Mouse (Mus musculus) T-cell, adult 2 months (primary cell): Measurements from ENCODE around the gene Prrx1.

Experiments
- DNase-seq: peaks from one replicate; pipeline ENCODE4 v3.0.0; 2022; ENCODE audit warnings: low spot score

Gene Prrx1

DNA sequence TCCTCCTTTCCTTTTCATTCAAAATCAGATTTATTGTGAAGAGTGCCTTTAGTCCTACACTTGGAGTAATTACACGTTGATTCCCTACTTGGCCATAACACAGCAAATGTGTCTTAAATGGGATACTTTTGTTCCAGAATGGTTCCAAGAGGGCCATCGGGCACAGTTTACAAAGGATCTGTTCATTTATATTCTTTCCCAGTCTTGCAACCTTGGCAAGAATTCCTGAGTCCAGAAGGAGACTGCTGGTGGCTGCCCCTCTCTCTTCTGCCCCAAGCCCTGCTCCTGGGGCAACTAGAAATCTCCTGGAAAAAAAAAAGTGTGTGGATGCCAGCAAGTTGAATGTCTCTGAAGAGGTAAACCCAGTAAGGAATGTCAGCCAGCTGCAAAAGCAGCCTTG lies 56.2 kb downstream of the Prrx1 start:
- DNase-seq: no peak

DNA sequence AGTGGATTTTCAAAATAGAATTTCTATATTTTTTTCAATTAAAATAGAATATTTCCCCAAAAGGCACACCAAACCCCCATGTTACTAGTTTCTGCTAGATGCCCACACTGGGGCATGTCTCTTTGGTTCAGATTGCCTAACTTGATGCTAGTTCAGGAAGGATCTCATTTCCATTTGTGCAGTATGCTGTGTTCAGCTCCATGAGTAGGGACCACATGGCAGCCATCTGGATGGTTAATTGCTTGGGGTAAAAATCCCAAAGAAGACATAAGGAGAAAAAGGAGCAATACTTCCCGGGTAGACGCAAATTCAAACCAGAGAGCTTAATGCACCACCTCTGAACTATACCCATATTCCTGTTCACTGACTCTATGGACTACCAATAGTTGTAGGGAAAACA lies 57.6 kb downstream of the Prrx1 start:
- no peak for DNase-seq

DNA sequence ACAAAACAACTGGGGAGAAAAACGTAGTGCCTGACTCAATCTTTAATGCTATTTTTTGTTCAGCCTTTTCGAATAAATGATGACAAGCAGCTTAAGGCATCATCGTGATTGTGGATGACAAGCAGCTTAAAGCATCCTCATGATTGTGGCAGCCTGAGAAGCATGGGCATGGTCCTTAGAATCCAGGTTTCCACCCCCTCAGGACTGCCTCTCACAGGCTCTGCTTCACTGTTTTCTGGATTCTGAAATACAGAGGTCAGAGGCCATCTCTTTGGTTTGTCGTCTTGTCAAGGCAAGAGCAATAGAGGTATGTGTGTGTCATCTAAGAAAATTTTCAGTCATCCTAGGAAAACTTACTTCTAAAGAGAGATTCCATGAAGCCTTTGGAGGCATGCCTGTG lies 60.7 kb downstream of the Prrx1 start:
- no peak for DNase-seq

DNA sequence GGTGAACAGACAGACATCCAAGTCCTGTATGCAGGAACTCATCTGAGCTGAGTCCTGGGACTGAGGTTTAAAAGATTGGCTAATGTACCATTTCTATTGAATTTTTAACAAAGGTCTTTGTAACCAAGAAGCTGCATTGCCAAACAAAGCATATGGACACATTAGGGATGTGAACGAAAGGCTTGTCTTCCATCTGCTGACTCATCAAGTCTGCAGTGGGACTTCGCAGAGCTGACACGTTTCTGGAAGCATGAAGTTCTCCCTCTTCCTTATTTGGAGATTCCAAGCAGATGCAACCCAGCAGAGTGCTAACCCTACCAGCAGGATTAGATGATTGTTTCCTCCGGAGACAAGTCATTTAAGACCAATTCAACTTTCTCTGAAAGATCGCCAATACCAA lies 61.2 kb downstream of the Prrx1 start:
- DNase-seq: no peak

DNA sequence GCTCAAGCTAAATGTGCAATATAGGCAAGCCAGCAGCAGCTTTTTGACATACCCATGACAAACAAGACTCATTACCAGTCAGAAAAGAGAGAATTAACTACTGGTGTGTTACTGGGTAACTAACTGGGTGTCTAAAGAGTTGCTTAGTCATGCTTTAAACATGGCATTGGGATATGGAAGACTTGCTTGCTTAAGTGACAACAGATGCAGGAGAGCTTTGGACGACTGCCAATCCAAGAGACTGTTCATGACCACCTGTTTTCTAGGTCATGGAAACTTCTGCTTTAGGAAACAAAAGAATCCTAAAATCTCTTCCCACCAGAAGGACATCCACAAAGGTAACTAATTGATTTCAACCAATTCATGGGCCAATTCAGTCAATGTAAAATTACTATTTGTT lies 61.7 kb downstream of the Prrx1 start:
- DNase-seq: no peak

DNA sequence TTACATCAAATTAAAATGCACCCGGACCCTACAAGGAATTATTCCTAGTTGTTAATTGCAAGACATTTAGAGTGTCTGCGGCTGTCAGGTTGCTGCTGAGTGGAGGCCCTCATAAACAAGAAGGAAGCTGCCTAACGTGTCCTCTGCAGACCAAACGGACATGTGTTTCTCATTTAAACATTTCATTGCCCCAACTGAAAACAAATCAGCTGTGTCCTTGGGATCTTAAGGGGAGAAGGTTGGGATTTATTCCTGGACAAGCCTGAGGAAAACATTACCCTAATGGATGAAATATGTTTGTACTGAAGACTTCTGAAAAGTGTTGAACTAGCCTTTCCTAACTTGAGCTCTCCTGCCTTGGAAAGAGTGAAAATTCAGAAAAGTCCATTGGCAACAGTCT lies 74.6 kb downstream of the Prrx1 start:
- no peak for DNase-seq

DNA sequence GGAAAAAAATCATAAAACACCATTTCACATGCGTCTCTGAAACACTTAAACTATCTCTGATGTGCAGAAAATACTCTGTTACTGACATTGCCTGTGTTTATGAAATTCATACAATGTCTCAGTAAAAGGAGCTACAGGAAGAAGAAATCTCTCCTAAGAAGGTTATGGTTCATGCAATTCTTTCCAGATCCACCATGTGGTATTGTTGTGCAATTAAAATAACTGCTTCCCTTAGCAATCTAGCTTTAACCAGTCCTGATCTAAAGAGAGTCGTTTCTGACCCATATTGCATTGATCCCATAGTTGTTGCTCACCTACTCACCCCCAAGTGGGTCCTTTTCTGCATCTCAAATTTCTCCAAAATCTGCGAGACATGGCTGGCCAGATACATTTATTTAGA lies 82.3 kb downstream of the Prrx1 start:
- no peak for DNase-seq

DNA sequence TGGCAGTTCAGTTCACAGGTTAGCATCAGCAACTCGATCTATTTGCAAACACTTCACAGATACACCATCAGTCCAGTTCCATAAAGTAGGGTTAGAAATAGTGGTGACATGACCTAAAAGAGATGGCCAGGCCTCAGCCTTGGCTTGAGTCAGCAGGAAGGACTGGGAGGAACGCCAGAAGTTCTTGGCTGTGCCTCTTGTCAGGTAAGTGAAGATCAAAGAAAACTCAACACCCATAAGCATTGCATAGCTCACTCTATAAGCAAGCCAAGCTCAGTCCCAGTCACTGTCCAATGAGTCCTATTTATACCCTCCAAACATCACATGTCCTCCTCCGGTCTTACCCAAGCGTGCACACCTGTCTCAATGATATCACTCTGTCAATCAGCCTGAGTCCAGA lies 87.2 kb downstream of the Prrx1 start:
- no peak for DNase-seq

DNA sequence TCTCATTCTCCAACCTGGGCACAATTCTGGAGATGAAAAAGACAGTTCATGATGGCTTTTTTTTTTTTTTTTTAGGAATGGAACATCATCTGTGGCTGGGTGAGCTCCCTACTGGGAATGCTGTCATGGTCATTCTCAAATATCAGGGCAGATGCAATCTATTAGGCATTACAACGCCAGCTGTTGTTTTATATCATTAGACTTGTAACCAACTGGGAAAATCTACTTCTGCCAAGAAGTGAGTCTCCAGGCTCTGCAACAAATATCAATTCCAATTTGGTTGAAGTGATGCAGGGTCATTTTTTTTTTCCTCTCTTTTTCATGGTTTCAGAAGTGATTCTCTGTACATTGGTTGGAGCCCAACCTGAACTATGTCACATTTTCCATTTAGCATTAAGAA lies 91.7 kb downstream of the Prrx1 start:
- no peak for DNase-seq

DNA sequence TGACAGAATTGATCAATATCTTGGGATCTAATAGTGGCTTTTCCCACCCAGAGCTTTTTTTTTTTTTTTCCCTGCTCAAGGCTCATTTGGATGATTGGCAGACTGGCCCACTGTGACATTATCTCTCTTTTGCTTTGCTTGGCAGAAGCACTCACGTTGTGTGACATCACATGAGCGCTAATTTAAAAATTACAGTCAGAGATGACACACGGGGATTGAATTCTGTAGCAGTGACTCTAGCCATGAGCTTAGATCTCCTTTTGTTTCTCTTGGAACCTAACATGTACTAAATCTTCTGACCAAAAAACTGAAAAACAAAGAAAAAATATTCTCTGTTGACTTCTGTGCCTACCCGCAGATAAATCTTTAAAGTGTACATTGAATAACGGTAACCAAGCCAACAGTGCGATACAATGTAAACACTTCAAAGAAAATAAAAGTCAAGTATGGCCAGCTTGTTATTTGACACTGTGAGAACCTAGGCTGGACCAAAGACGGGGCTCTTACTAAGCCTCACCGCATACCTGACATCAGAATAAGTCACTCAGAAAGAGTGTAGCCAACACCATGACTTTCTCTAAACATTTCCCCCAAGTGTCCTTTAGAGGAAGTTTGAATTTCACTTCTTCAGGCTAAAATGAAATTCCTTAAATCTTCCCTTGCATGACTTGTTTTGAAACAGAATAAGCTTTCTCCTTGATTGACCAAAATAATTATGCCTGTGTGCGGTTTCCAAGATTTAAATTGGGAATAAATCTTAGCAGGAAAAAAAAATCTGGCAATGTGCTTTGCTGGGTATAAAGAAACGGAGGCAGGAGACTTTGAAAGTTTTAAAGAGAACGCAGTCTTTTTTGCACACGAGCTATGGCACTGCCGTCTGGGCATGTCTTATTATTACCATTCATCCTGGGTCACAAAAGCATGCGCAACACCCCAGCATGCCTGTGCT lies 104.3 kb downstream of the Prrx1 start:
- no peak for DNase-seq

DNA sequence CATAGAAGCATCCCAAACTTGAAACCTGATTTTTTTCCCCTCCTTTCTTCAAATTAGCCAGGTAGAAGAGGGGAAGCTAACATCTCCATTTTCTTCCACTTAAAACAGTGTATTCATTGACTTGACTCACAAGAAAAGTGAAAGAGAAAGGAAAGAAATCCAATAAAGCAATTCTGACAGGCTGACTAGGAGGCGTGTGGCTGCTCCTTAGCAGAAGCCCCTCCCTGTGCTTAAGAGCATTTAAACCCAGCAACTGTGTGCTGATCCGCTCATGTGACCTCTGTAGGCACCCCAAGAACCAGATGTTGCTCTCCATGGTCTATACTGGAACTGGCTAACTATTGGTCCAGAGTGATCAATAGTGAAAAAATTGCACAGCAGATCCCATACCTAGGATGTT lies 114.7 kb downstream of the Prrx1 start:
- DNase-seq: no peak

DNA sequence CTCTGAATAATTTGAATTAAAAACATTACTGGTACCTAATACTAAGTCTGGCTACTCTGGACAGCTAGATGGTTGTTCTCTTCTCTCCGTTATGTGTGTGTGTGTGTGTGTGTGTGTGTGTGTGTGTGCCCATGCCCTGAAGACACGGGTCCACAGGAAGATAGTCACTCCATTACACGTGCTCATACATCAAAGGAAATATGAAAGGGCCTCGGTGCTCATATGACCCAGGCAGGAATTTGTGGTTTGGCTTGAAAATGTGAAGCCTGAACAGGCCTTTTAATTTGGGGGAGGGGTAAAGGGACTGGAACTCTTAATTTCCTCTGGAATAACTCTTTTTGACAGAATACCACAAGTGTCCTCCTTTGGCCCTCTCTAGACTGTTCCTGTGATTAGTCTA lies 115.5 kb downstream of the Prrx1 start:
- DNase-seq: no peak
